10 mouse cellular contexts compared by ENCODE assay signal in the genomic region with DNA sequence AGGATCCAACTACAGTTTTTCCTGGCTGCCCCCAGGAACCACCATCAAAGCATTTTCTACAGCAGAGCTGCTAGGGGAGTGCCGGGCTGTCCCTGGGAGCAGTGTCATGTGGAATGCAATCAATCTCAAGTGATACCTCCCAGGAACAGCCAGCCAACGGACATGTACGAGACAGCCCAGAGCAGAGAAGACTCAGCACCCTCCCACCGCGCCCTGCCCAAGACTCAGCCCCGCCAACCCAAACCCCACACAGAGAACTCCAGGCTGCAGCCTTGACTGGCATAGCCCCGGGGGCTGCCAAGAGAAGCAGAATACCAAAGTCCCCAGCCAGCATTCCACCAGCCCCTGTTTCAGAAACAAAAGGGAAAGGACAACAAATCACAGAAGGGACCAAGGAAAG. TPM values are rescaled to one million over a fixed set of nuclear protein-coding genes. Genes with fewer than 3 reads are reported as not detected.
A peak's percentile ranks its signal among the peaks of the same experiment; 100 is the strongest.
DNase-seq lines count a peak whose midpoint lies in the region; ATAC-seq and TF ChIP-seq lines count a peak whose summit lies in the region.
"Had no signal": no experiment of that assay in that cellular context is flagged by ENCODE, and none has a peak within 500 bp of the region (broad histone marks: within the 10 kb centered on the region; RNA-seq: fewer than 3 reads in every experiment).

No protein-coding gene starts in this region.

- no peak for TF ChIP-seq POLR2A in limb, embryonic 14.5 days (IDR thresholded peaks at IDR 0.05; ENCODE audit: borderline replicate concordance, extremely low read depth, insufficient read depth, insufficient read length)

- H3K27ac ChIP-seq in hindbrain, embryonic 15.5 days (replicated peaks), result 0 out of 2 replicates have a peak overlapping the region, but pooled peaks have one; percentile 36
- H3K27ac ChIP-seq in hindbrain, embryonic 13.5 days, result no peak overlapping the region
- H3K27ac ChIP-seq in limb, embryonic 14.5 days (replicated peaks; ENCODE audit: low read depth, low read length), result no peak overlapping the region
- H3K27ac ChIP-seq in stomach, embryonic 15.5 days, result peak overlapping the region; percentile 81

- no peaks in the 10 kb centered on the region for H3K9me3 ChIP-seq in hindbrain, embryonic 15.5 days
- no peaks in the 10 kb centered on the region for H3K9me3 ChIP-seq in hindbrain, embryonic 13.5 days
- H3K9me3 ChIP-seq in limb, embryonic 14.5 days (ENCODE audit: control insufficient read depth, low read length), result no peaks in the 10 kb centered on the region
- no peaks in the 10 kb centered on the region for H3K9me3 ChIP-seq in stomach, embryonic 15.5 days

- no peak overlapping the region for H3K4me3 ChIP-seq in hindbrain, embryonic 15.5 days
- H3K4me3 ChIP-seq in hindbrain, embryonic 13.5 days, result no peak overlapping the region
- H3K4me3 ChIP-seq in limb, embryonic 14.5 days (replicated peaks; ENCODE audit: low read length), result no peak overlapping the region
- H3K4me3 ChIP-seq in stomach, embryonic 15.5 days (replicated peaks), result peak overlapping the region; percentile 5; the same call in 1 of the 2 replicates

- peak; percentile 31 to 39 for DNase-seq in heart, postnatal 36 days
- no peak for DNase-seq in limb, embryonic 14.5 days (ENCODE audit: low spot score)
- no peak for DNase-seq in urinary bladder, postnatal 4 days (ENCODE audit: low spot score in 2 of 2)
- DNase-seq in ovary, adult 18-20 months (ENCODE audit: low spot score), result no peak
- DNase-seq in ovary, postnatal 36 days (ENCODE audit: low spot score), result no peak

- H3K36me3 ChIP-seq in hindbrain, embryonic 15.5 days, result no peaks in the 10 kb centered on the region
- H3K36me3 ChIP-seq in hindbrain, embryonic 13.5 days, result no peaks in the 10 kb centered on the region
- no peaks in the 10 kb centered on the region for H3K36me3 ChIP-seq in limb, embryonic 14.5 days (ENCODE audit: control insufficient read depth, insufficient read depth, low read length)
- no peaks in the 10 kb centered on the region for H3K36me3 ChIP-seq in stomach, embryonic 15.5 days

- 0 out of 2 replicates have a peak, but pooled peaks cover 3% of the 10 kb centered on the region for H3K4me1 ChIP-seq in hindbrain, embryonic 15.5 days (replicated peaks)
- peaks cover 11% of the 10 kb centered on the region for H3K4me1 ChIP-seq in hindbrain, embryonic 13.5 days (replicated peaks)
- H3K4me1 ChIP-seq in limb, embryonic 14.5 days (ENCODE audit: control insufficient read depth, insufficient read depth, low read length), result peaks cover 26% of the 10 kb centered on the region
- H3K4me1 ChIP-seq in stomach, embryonic 15.5 days, result peaks cover 35% of the 10 kb centered on the region

- 0 out of 2 replicates have a peak overlapping the region, but pooled peaks have one; percentile 7 for H3K4me2 ChIP-seq in hindbrain, embryonic 15.5 days
- H3K4me2 ChIP-seq in hindbrain, embryonic 13.5 days, result no peak overlapping the region
- 0 out of 2 replicates have a peak overlapping the region, but pooled peaks have one; percentile 21 for H3K4me2 ChIP-seq in limb, embryonic 14.5 days (replicated peaks; ENCODE audit: low read depth, low read length, severe bottlenecking)
- H3K4me2 ChIP-seq in stomach, embryonic 15.5 days, result peak overlapping the region; percentile 36

- H3K27me3 ChIP-seq in hindbrain, embryonic 15.5 days, result no peaks in the 10 kb centered on the region
- no peaks in the 10 kb centered on the region for H3K27me3 ChIP-seq in hindbrain, embryonic 13.5 days
- no peaks in the 10 kb centered on the region for H3K27me3 ChIP-seq in limb, embryonic 14.5 days (ENCODE audit: control insufficient read depth, insufficient read depth, low read length)
- no peaks in the 10 kb centered on the region for H3K27me3 ChIP-seq in stomach, embryonic 15.5 days (replicated peaks)

- no peak for ATAC-seq in hindbrain, embryonic 15.5 days (ENCODE audit: low FRiP score, low read depth)
- ATAC-seq in hindbrain, embryonic 13.5 days (ENCODE audit: low FRiP score), result no peak
- ATAC-seq in limb, embryonic 14.5 days (ENCODE audit: low FRiP score, low read depth), result no peak
- ATAC-seq in stomach, embryonic 15.5 days (ENCODE audit: insufficient read depth, low FRiP score, low read depth), result peak; percentile 68; the same call in 1 of the 2 replicates

- H3K9ac ChIP-seq in hindbrain, embryonic 15.5 days, result no peak overlapping the region
- no peak overlapping the region; the same call in 1 of the 2 replicates for H3K9ac ChIP-seq in hindbrain, embryonic 13.5 days
- no peak overlapping the region for H3K9ac ChIP-seq in limb, embryonic 14.5 days (ENCODE audit: low read depth, low read length, severe bottlenecking)
- H3K9ac ChIP-seq in stomach, embryonic 15.5 days, result no peak overlapping the region

- WGBS in hindbrain, embryonic 15.5 days, result 19% methylated on average over 7 of the region's 7 CpGs
- 25% methylated on average over 7 of the region's 7 CpGs for WGBS in hindbrain, embryonic 13.5 days
- WGBS in limb, embryonic 14.5 days, result 18% methylated on average over 7 of the region's 7 CpGs
- WGBS in stomach, embryonic 15.5 days, result 19% methylated on average over 7 of the region's 7 CpGs

- intact Hi-C loops in heart, postnatal 36 days (cut with DNase I), result loop anchor here (2.0 kb wide), 3 partner anchors 15 to 77 kb away; no protein-coding TSS in a partner anchor

RNA-seq across cellular contexts. Expression of gene Ggta1, which starts 31.0 kb away (rescaled TPM):
- 6.8 and 7.8 TPM in 2 replicates for polyA plus RNA-seq in hindbrain, embryonic 15.5 days (2015; fragmentation: Nextera tagmentation; extraction: Ambion mirVana)
- 6.2 and 6.3 TPM in 2 replicates for polyA plus RNA-seq in hindbrain, embryonic 13.5 days (2015; fragmentation: Nextera tagmentation; extraction: Ambion mirVana)
- total RNA-seq in heart, postnatal 36 days (2021), result 10 to 100 TPM; 19.0 to 22.5 TPM
- polyA plus RNA-seq in limb, embryonic 14.5 days (2012; rRNA removed), result 27.4 TPM in 2 replicates
- 29.2 and 36.1 TPM in 2 replicates for polyA plus RNA-seq in limb, embryonic 14.5 days (2014; fragmentation: Nextera tagmentation; extraction: Ambion mirVana)
- 26.7 and 28.6 TPM in 2 replicates for polyA plus RNA-seq in stomach, embryonic 15.5 days (2015; fragmentation: Nextera tagmentation; extraction: Ambion mirVana)

RNA-seq across cellular contexts. Expression of gene 4930402F06Rik, which starts 35.0 kb away (rescaled TPM):
- not detected in 2 replicates for polyA plus RNA-seq in hindbrain, embryonic 15.5 days (2015; fragmentation: Nextera tagmentation; extraction: Ambion mirVana)
- not detected in 2 replicates for polyA plus RNA-seq in hindbrain, embryonic 13.5 days (2015; fragmentation: Nextera tagmentation; extraction: Ambion mirVana)
- not detected for total RNA-seq in heart, postnatal 36 days (2021)
- polyA plus RNA-seq in limb, embryonic 14.5 days (2012; rRNA removed), result not detected in 2 replicates
- not detected in 2 replicates for polyA plus RNA-seq in limb, embryonic 14.5 days (2014; fragmentation: Nextera tagmentation; extraction: Ambion mirVana)
- polyA plus RNA-seq in stomach, embryonic 15.5 days (2015; fragmentation: Nextera tagmentation; extraction: Ambion mirVana), result not detected in 2 replicates
- total RNA-seq: MEL had no signal
- polyA plus RNA-seq: forebrain, embryonic 11.5 days had no signal

Comparison
In these comparisons a context has a peak if more than half of its experiments do, and no peak if none do; other contexts are left out.
1. H3K27ac ChIP-seq: peak in hindbrain, embryonic 15.5 days (single experiment) and stomach, embryonic 15.5 days (single experiment); none in hindbrain, embryonic 13.5 days (single experiment) and limb, embryonic 14.5 days (single experiment).
2. DNase-seq: peak in heart, postnatal 36 days (2 of 2); none in limb, embryonic 14.5 days (single experiment), urinary bladder, postnatal 4 days (0 of 2), ovary, adult 18-20 months (single experiment) and ovary, postnatal 36 days (single experiment).